Mouse (Mus musculus) limb, embryonic 11.5 days (tissue): Measurements from ENCODE around the gene Dctn5. TPM values are rescaled to one million over a fixed set of nuclear protein-coding genes. Genes with fewer than 3 reads are reported as not detected.

Experiments used
- ATAC-seq: fragments of 200-750 bp; cut with Nextera tagmentation; 2 replicates; pipeline ENCODE4 v1.8.0; 2017; ENCODE audit warnings: low read depth; ENCODE audit not compliant: insufficient number of reproducible peaks, low FRiP score, low TSS enrichment
- DNase-seq: peaks from one replicate; pipeline ENCODE4 v3.0.0-alpha.2; 2015; ENCODE audit warnings: low spot score
- H3K27ac ChIP-seq: fragments of 300-500 bp; sonication (generic); replicated peaks from 2 replicates; pipeline ENCODE4 v1.5.1; 2014; ENCODE audit warnings: low read depth, mild to moderate bottlenecking, low read length
- H3K27me3 ChIP-seq: fragments of 300-500 bp; sonication (generic); 2 replicates; pipeline ENCODE4 v1.6.1; 2014; ENCODE audit warnings: mild to moderate bottlenecking, low read length, mixed read lengths; ENCODE audit not compliant: control insufficient read depth, insufficient read depth
- H3K36me3 ChIP-seq: fragments of 300-500 bp; sonication (generic); 2 replicates; pipeline ENCODE4 v1.6.1; 2014; ENCODE audit warnings: mild to moderate bottlenecking, low read length, moderate library complexity, mixed read lengths; ENCODE audit not compliant: control insufficient read depth, insufficient read depth
- H3K4me1 ChIP-seq: fragments of 300-500 bp; sonication (generic); 2 replicates; pipeline ENCODE4 v1.6.1; 2014; ENCODE audit warnings: low read length, mixed read lengths; ENCODE audit not compliant: control insufficient read depth, insufficient read depth
- H3K4me2 ChIP-seq: fragments of 300-500 bp; sonication (generic); 2 replicates; pipeline ENCODE4 v1.6.1; 2014; ENCODE audit warnings: low read depth, mild to moderate bottlenecking, moderate library complexity; ENCODE audit not compliant: severe bottlenecking
- H3K4me3 ChIP-seq: fragments of 300-500 bp; sonication (generic); 2 replicates; pipeline ENCODE4 v1.5.1; 2014; ENCODE audit warnings: low read depth, low read length
- H3K9ac ChIP-seq: fragments of 300-500 bp; sonication (generic); 2 replicates; pipeline ENCODE4 v1.6.1; 2014; ENCODE audit warnings: mild to moderate bottlenecking, low read length
- H3K9me3 ChIP-seq: fragments of 300-500 bp; sonication (generic); 2 replicates; pipeline ENCODE4 v1.6.1; 2016; ENCODE audit warnings: low read length; ENCODE audit not compliant: control insufficient read depth
- WGBS: fragments of 180-500 bp; shearing (Covaris S2); extraction: QIAGEN DNeasy Blood & Tissue Kit; methylation state at CpG from one replicate; pipeline ENCODE4 v1.1.7; 2014; 5-methylcytosine and 5-hydroxymethylcytosine counted together
- polyA plus RNA-seq: library from polyadenylated mRNA; unstranded; fragments of >200 nt; fragmentation: Nextera tagmentation; extraction: Ambion mirVana; gene quantifications from 2 replicates; pipeline ENCODE4 v1.2.1, GENCODE M21; 2014

Dctn5 gene
- polyA plus RNA-seq, 1 experiment from 2014 or later = 122 TPM

- Histone ChIP-seq H3K9ac (no peak overlapping the region), H3K36me3 (peaks cover 35% of the 10 kb centered on the region), H3K9me3 (no peaks in the 10 kb centered on the region), H3K4me2 (no peak overlapping the region), H3K27ac (no peak overlapping the region), H3K4me3 (no peak overlapping the region), H3K27me3 (no peaks in the 10 kb centered on the region), H3K4me1 (no peaks in the 10 kb centered on the region)
- no peak for ATAC-seq
- no peak for DNase-seq
- 73% methylated on average over 10 of the region's 10 CpGs for WGBS
These were observed 38.8 kb downstream of the Dctn5 start for GRCm38 (mm10) chr7:122171613-122172012.

- no peak overlapping the region for H3K4me3 ChIP-seq
- no peaks in the 10 kb centered on the region for H3K27me3 ChIP-seq
- no peak for ATAC-seq
- WGBS = 90% methylated on average over 7 of the region's 7 CpGs
- no peak for DNase-seq
- H3K27ac ChIP-seq = no peak overlapping the region
- H3K9me3 ChIP-seq = no peaks in the 10 kb centered on the region
- H3K4me2 ChIP-seq = no peak overlapping the region
- H3K9ac ChIP-seq = no peak overlapping the region
- H3K4me1 ChIP-seq = no peaks in the 10 kb centered on the region
- no peaks in the 10 kb centered on the region for H3K36me3 ChIP-seq
These were observed 47.9 kb downstream of the Dctn5 start for GRCm38 (mm10) chr7:122180720-122181119.

DNA sequence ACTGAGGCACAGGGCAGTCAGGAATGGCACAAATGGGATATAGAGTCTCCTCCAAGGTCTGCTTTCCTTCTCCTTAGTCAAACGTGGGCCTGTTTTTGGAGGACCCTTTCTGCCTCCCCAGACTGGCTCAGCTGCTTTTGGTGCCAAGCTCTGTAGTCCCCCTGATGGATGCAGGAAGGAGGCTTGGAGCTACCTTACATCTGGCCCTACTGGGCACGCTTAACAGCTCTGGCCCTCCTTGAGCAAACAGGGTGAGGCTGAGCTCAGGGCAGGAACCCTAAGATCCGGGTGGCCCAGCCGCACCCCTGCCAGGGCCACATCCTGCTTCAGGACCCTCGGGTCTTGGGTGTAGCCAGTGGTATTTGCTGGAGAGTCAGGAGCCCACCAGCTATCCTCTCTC lies 51.7 kb downstream of the Dctn5 start:
- H3K9me3 ChIP-seq = no peaks in the 10 kb centered on the region
- no peak overlapping the region for H3K4me3 ChIP-seq
- no peaks in the 10 kb centered on the region for H3K4me1 ChIP-seq
- H3K9ac ChIP-seq = no peak overlapping the region
- H3K27ac ChIP-seq = no peak overlapping the region
- no peaks in the 10 kb centered on the region for H3K27me3 ChIP-seq
- H3K4me2 ChIP-seq = no peak overlapping the region
- DNase-seq (no peak), ATAC-seq (no peak)
- 70% methylated on average over 5 of the region's 5 CpGs for WGBS
- H3K36me3 ChIP-seq = no peaks in the 10 kb centered on the region

- WGBS = 17% methylated on average over 16 of the region's 17 CpGs
- DNase-seq = no peak
- no peak; the same call in 1 of the 2 replicates for ATAC-seq
- no peaks in the 10 kb centered on the region for H3K27me3 ChIP-seq
- no peaks in the 10 kb centered on the region for H3K9me3 ChIP-seq
- no peak within 1 kb of the TSS for H3K27ac ChIP-seq
- H3K4me2 ChIP-seq = no peak within 1 kb of the TSS; the same call in 1 of the 2 replicates
- no peaks in the 10 kb centered on the region for H3K36me3 ChIP-seq
- H3K4me3 ChIP-seq = no peak within 1 kb of the TSS
- no peaks in the 10 kb centered on the region for H3K4me1 ChIP-seq
- H3K9ac ChIP-seq = no peak within 1 kb of the TSS
These were observed 53.2 kb downstream of the Dctn5 start, which contains the start of gene Ern2 for GRCm38 (mm10) chr7:122186043-122186442. Gene Ern2, minus strand, starts transcription at chr7:122186207.

GRCm38 (mm10) chr7:122189484-122189883 lies 56.6 kb downstream of the Dctn5 start:
- DNase-seq (peak; percentile 85), ATAC-seq (no peak)
- H3K4me1 ChIP-seq = no peaks in the 10 kb centered on the region
- H3K27me3 ChIP-seq = no peaks in the 10 kb centered on the region
- no peak overlapping the region for H3K27ac ChIP-seq
- H3K36me3 ChIP-seq = no peaks in the 10 kb centered on the region
- 28% methylated on average over 7 of the region's 7 CpGs for WGBS
- no peaks in the 10 kb centered on the region for H3K9me3 ChIP-seq
- no peak overlapping the region for H3K9ac ChIP-seq
- H3K4me2 ChIP-seq = no peak overlapping the region
- no peak overlapping the region for H3K4me3 ChIP-seq

DNA sequence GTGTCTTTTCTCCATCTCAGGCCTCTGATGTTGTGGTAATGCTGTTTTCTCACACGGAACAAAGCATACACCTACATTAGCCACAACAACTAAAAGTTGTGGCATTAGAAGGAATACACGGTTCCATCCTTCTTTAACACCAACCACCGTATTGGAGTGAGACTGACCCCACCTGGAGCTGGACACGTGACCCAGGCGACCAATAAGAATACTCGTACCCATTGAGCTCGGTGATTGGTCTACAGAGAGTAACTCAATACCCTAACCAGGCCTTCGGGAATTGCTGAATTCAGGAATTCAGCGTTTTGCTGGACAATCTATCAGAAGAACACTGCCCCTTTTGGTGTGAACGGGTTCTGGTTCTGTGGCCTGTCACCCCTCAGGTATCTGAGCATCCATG lies 58.3 kb downstream of the Dctn5 start:
- 57% methylated on average over 10 of the region's 10 CpGs for WGBS
- H3K9me3 ChIP-seq = no peaks in the 10 kb centered on the region
- DNase-seq = no peak

DNA sequence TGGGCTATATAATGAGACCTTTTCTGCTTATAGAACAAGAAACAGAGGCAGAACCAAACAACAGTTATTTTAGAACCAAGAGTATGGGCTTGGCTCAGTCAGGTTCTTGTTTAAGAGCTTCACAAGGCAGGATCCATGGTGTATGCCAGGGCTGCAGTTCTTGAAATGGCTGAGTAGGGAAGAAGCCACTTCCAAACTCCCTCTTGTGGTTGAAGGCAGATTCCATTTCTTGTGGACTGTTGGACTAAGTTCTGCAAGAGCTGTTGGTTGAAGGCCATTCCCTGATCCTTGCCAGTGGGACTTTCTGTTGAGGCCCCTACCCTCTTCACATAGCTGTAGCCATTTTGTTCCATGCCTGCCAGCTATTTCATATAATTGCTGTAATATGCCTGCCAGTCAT lies 61.1 kb downstream of the Dctn5 start:
- H3K27me3 ChIP-seq = no peaks in the 10 kb centered on the region
- ATAC-seq (no peak), DNase-seq (no peak)
- no peaks in the 10 kb centered on the region for H3K4me1 ChIP-seq
- no peaks in the 10 kb centered on the region for H3K9me3 ChIP-seq
- H3K9ac ChIP-seq = no peak overlapping the region
- no peak overlapping the region for H3K4me2 ChIP-seq
- no peak overlapping the region for H3K4me3 ChIP-seq
- no peaks in the 10 kb centered on the region for H3K36me3 ChIP-seq
- no peak overlapping the region for H3K27ac ChIP-seq

More for the DNA sequence above, 58.3 kb downstream of the Dctn5 start:
- no peak overlapping the region for H3K4me2 ChIP-seq
- H3K4me3 ChIP-seq = no peak overlapping the region
- H3K27ac ChIP-seq = no peak overlapping the region
- H3K36me3 ChIP-seq = no peaks in the 10 kb centered on the region
- H3K27me3 ChIP-seq = no peaks in the 10 kb centered on the region
- no peaks in the 10 kb centered on the region for H3K4me1 ChIP-seq
- no peak for ATAC-seq
- no peak overlapping the region for H3K9ac ChIP-seq

DNA sequence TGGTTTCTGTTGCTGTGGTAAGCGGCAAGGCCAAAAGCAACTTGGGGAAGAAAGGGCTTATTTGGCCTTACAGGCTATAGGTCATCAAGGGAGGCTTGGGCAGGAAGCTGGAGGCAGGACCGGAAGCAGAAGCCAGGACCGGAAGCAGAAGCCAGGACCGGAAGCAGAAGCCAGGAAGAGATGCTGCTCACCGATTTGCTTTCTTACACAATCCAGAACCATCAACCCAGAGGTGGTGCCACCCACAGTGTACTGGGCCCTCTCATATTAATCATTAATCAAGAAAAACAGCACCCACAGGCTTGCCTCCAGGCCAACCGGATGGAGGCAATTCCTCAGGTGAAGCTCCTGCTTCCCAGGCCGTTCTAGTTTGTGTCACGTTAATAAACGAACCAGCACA lies 63.9 kb downstream of the Dctn5 start:
- WGBS = 90% methylated on average over 9 of the region's 9 CpGs
- Histone ChIP-seq H3K9me3 (no peaks in the 10 kb centered on the region), H3K27ac (no peak overlapping the region), H3K36me3 (no peaks in the 10 kb centered on the region), H3K9ac (no peak overlapping the region), H3K27me3 (no peaks in the 10 kb centered on the region), H3K4me3 (no peak overlapping the region), H3K4me1 (no peaks in the 10 kb centered on the region), H3K4me2 (no peak overlapping the region)
- ATAC-seq (no peak), DNase-seq (no peak)

DNA sequence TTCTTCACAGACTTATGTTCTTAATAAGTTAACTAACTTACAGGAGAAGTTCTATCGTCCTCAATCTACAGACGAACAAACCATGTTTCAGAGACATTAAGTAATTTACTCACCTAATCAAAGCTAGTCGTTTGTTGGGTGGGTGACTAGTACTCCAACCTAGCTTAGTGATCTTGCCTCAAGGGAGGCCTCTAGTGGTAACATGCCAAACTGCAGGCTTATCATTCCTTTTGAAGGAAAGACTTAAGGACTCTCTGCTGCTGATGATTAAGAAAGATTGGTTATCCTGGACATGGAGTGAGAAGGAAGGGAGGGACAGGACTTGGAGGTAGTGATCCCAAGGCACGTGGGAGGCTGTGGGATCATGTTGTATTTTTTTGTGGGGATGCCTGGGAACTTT lies 64.5 kb downstream of the Dctn5 start:
- Histone ChIP-seq H3K4me1 (no peaks in the 10 kb centered on the region), H3K9ac (no peak overlapping the region), H3K27ac (no peak overlapping the region), H3K27me3 (no peaks in the 10 kb centered on the region), H3K4me3 (no peak overlapping the region), H3K4me2 (no peak overlapping the region), H3K9me3 (no peaks in the 10 kb centered on the region), H3K36me3 (no peaks in the 10 kb centered on the region)
- DNase-seq (peak; percentile 69), ATAC-seq (no peak)
- 36% methylated on average over 4 of the region's 4 CpGs for WGBS
